Mouse (Mus musculus) right cerebral cortex, postnatal 25 days (tissue): ENCODE data around the gene Ctnnbl1.

Source experiments
- DNase-seq: peaks from one replicate; pipeline ENCODE4 v3.0.0; 2022

Gene Ctnnbl1

GRCm38 (mm10) chr2:157750926-157751588 lies 13.9 kb downstream of the Ctnnbl1 start:
- no peak for DNase-seq

GRCm38 (mm10) chr2:157751589-157752373 lies 14.6 kb downstream of the Ctnnbl1 start:
- DNase-seq: peak; percentile 55

GRCm38 (mm10) chr2:157752374-157752743 lies 15.2 kb downstream of the Ctnnbl1 start:
- DNase-seq: no peak

GRCm38 (mm10) chr2:157755771-157756170 lies 18.6 kb downstream of the Ctnnbl1 start:
- DNase-seq: no peak

GRCm38 (mm10) chr2:157756193-157756592 lies 19.0 kb downstream of the Ctnnbl1 start:
- no peak for DNase-seq

- DNase-seq: no peak
Observed at GRCm38 (mm10) chr2:157758395-157758794, 21.2 kb downstream of the Ctnnbl1 start.

- DNase-seq: no peak
Observed at GRCm38 (mm10) chr2:157759717-157760116, 22.5 kb downstream of the Ctnnbl1 start.

GRCm38 (mm10) chr2:157762903-157763302 lies 25.7 kb downstream of the Ctnnbl1 start:
- no peak for DNase-seq

GRCm38 (mm10) chr2:157766591-157766990 lies 29.4 kb downstream of the Ctnnbl1 start:
- DNase-seq: no peak

- DNase-seq: no peak
Observed at GRCm38 (mm10) chr2:157768682-157769429, 31.7 kb downstream of the Ctnnbl1 start.

- DNase-seq: no peak
Observed at GRCm38 (mm10) chr2:157770761-157771160, 33.6 kb downstream of the Ctnnbl1 start.

GRCm38 (mm10) chr2:157773661-157774060 lies 36.5 kb downstream of the Ctnnbl1 start:
- DNase-seq: no peak

GRCm38 (mm10) chr2:157775957-157776356 lies 38.8 kb downstream of the Ctnnbl1 start:
- DNase-seq: no peak

GRCm38 (mm10) chr2:157780956-157781355 lies 43.8 kb downstream of the Ctnnbl1 start:
- DNase-seq: no peak

- peak; percentile 33 for DNase-seq
Observed at GRCm38 (mm10) chr2:157783152-157783551, 46.0 kb downstream of the Ctnnbl1 start.

GRCm38 (mm10) chr2:157784238-157784637 lies 47.0 kb downstream of the Ctnnbl1 start:
- DNase-seq: no peak

- DNase-seq: no peak
Observed at GRCm38 (mm10) chr2:157784647-157785046, 47.4 kb downstream of the Ctnnbl1 start.

GRCm38 (mm10) chr2:157789226-157789625 lies 52.0 kb downstream of the Ctnnbl1 start:
- DNase-seq: no peak

GRCm38 (mm10) chr2:157790836-157791495 lies 53.8 kb downstream of the Ctnnbl1 start:
- DNase-seq: no peak

GRCm38 (mm10) chr2:157791528-157792162 lies 54.4 kb downstream of the Ctnnbl1 start:
- DNase-seq: no peak

- no peak for DNase-seq
Observed at GRCm38 (mm10) chr2:157792840-157793552, 55.8 kb downstream of the Ctnnbl1 start.

GRCm38 (mm10) chr2:157793851-157794332 lies 56.7 kb downstream of the Ctnnbl1 start:
- DNase-seq: no peak
